Mouse (Mus musculus) heart, postnatal 0 days (tissue): ENCODE data around the gene Vamp3.

ENCODE experiments used
- CTCF ChIP-seq: IDR thresholded peaks from 2 replicates; pipeline ENCODE4 v1.5.1; 2016; ENCODE audit warnings: antibody characterized with exemption, control low read depth, low read depth
- EP300 ChIP-seq: IDR thresholded peaks from 2 replicates; pipeline ENCODE4 v1.6.1; 2016; ENCODE audit warnings: antibody characterized with exemption, low read depth

DNA sequence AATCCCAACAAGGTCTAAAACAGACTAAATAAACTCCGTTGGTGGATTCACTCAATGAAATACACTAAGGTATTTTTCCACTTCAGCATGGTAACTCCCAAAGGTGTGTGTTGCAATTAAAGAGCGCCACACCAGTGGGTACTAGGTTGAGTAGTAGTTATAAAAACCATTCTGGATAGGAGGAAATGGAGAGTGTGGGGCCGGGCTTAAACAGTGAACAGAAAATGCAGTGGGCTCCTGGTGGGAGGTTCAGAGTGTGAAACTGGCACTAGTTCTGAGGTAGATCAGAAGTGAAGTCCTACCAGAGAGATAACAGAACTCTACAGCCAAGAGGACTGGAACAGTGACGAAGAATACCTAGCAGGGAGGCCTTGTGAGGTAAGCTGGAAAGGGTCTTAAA, 871 bp upstream of the Vamp3 start:
- no peak for TF ChIP-seq CTCF
- TF ChIP-seq EP300: no peak
